Comparison of ENCODE assay signal across 8 mouse cellular contexts in the genomic region with DNA sequence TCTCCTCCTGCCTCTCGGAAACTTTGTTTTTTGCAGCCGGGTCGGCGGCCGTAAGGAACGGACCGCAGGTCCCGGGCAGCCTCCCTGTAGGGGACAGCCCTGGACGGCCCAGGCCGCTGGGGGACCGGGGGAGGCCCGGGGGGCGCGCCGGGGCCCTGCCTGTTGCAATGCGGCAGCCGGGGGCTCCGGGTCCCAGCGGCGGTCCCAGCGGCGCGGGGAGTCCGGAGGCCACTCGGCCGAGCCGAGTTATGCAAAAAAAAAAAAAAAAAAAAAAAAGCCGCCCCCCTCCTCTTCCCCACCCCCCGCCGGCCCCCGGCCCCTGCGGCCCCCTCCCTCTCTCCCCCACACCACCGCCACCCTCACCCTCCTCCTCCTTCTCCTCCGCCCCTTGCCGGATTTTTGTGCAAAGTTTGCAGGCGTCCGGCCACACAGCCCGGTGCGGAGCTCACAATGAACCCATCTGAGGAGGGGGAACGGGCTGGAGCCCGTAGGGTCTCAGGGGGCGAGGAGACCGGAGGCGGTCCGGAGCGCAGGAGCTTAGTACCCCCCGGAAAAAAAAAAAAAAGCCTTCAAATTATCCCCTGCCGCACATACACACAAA. TPM values are rescaled to one million over a fixed set of nuclear protein-coding genes. Genes with fewer than 3 reads are reported as not detected.
DNase-seq lines count a peak whose midpoint lies in the region; ATAC-seq and TF ChIP-seq lines count a peak whose summit lies in the region.

A gene (minus strand): TSS at position 276 of the 601 bp plus-strand sequence.

- no peak for DNase-seq in layer of hippocampus, adult 2 months (ENCODE audit: low spot score in 2 of 2)
- no peak for DNase-seq in layer of hippocampus, adult 11-12 months (ENCODE audit: low spot score)
- DNase-seq in adrenal gland, postnatal 10 days: peak; percentile 59
- peak; percentile 72 for DNase-seq in hindbrain, postnatal 0 days (ENCODE audit: low spot score)
- DNase-seq in spleen, postnatal 4 days (ENCODE audit: low spot score in 2 of 2): no peak

- H3K4me2 ChIP-seq in forebrain, embryonic 16.5 days (ENCODE audit: low read length): peak within 1 kb of the TSS; percentile 91
- peak within 1 kb of the TSS; percentile 95 for H3K4me2 ChIP-seq in hindbrain, postnatal 0 days (ENCODE audit: low read depth, low read length)
- H3K4me2 ChIP-seq in liver, embryonic 12.5 days: peak within 1 kb of the TSS; percentile 75
- peak within 1 kb of the TSS; percentile 83 for H3K4me2 ChIP-seq in stomach, embryonic 14.5 days (replicated peaks; ENCODE audit: low read depth, low read length)

- no peaks in the 10 kb centered on the region for H3K9me3 ChIP-seq in forebrain, embryonic 16.5 days (ENCODE audit: control insufficient read depth, low read length)
- H3K9me3 ChIP-seq in hindbrain, postnatal 0 days (ENCODE audit: low read length): no peaks in the 10 kb centered on the region
- no peaks in the 10 kb centered on the region for H3K9me3 ChIP-seq in liver, embryonic 12.5 days (replicated peaks)
- no peaks in the 10 kb centered on the region for H3K9me3 ChIP-seq in stomach, embryonic 14.5 days (ENCODE audit: control insufficient read depth, low read depth, low read length)

- peak within 1 kb of the TSS; percentile 78 for H3K4me3 ChIP-seq in layer of hippocampus, adult 2 months
- peak within 1 kb of the TSS; percentile 81 for H3K4me3 ChIP-seq in forebrain, embryonic 16.5 days (replicated peaks; ENCODE audit: low read length)
- H3K4me3 ChIP-seq in hindbrain, postnatal 0 days (ENCODE audit: low read length): peak within 1 kb of the TSS; percentile 81
- H3K4me3 ChIP-seq in liver, embryonic 12.5 days: peak within 1 kb of the TSS; percentile 59
- peak within 1 kb of the TSS; percentile 81 for H3K4me3 ChIP-seq in stomach, embryonic 14.5 days (ENCODE audit: low read depth, low read length)

- TF ChIP-seq CTCF in layer of hippocampus, adult 2 months (conservative IDR thresholded peaks at IDR 0.05): no peak
- no peak for TF ChIP-seq CTCF in hindbrain, postnatal 0 days (IDR thresholded peaks at IDR 0.05; ENCODE audit: low read depth)

- peak within 1 kb of the TSS; percentile 92 for H3K27ac ChIP-seq in layer of hippocampus, adult 2 months
- peak within 1 kb of the TSS; percentile 88 for H3K27ac ChIP-seq in forebrain, embryonic 16.5 days (ENCODE audit: low read length)
- peak within 1 kb of the TSS; percentile 94 for H3K27ac ChIP-seq in hindbrain, postnatal 0 days
- H3K27ac ChIP-seq in liver, embryonic 12.5 days: peak within 1 kb of the TSS; percentile 71
- H3K27ac ChIP-seq in stomach, embryonic 14.5 days (ENCODE audit: low read length): peak within 1 kb of the TSS; percentile 99

- ATAC-seq in forebrain, embryonic 16.5 days: peak; percentile 4; the same call in 1 of the 2 replicates
- ATAC-seq in hindbrain, postnatal 0 days: 0 out of 2 replicates have a peak, but pooled peaks have one; percentile 8
- no peak for ATAC-seq in liver, embryonic 12.5 days
- ATAC-seq in stomach, embryonic 14.5 days (ENCODE audit: insufficient number of reproducible peaks, insufficient read depth, low FRiP score, low read depth): peak; percentile 21; the same call in 1 of the 2 replicates

- H3K36me3 ChIP-seq in forebrain, embryonic 16.5 days (ENCODE audit: control insufficient read depth, insufficient read depth): no peaks in the 10 kb centered on the region
- no peaks in the 10 kb centered on the region for H3K36me3 ChIP-seq in hindbrain, postnatal 0 days (ENCODE audit: insufficient read depth, low read length)
- no peaks in the 10 kb centered on the region for H3K36me3 ChIP-seq in liver, embryonic 12.5 days
- H3K36me3 ChIP-seq in stomach, embryonic 14.5 days (ENCODE audit: control insufficient read depth, insufficient read depth, low read length): no peaks in the 10 kb centered on the region

- peak within 1 kb of the TSS; percentile 92 for H3K9ac ChIP-seq in forebrain, embryonic 16.5 days (replicated peaks; ENCODE audit: low read depth, low read length)
- peak within 1 kb of the TSS; percentile 85 for H3K9ac ChIP-seq in hindbrain, postnatal 0 days (replicated peaks; ENCODE audit: low read length)
- H3K9ac ChIP-seq in liver, embryonic 12.5 days: peak within 1 kb of the TSS; percentile 61
- H3K9ac ChIP-seq in stomach, embryonic 14.5 days (replicated peaks; ENCODE audit: low read depth, low read length): peak within 1 kb of the TSS; percentile 96

- WGBS in forebrain, embryonic 16.5 days: under 1% methylated on average over 31 of the region's 48 CpGs
- WGBS in hindbrain, postnatal 0 days: 1% methylated on average over 34 of the region's 48 CpGs
- 2% methylated on average over 31 of the region's 48 CpGs for WGBS in liver, embryonic 12.5 days (ENCODE audit: insufficient replicate concordance)
- WGBS in stomach, embryonic 14.5 days: under 1% methylated on average over 39 of the region's 48 CpGs

- 0 out of 2 replicates have a peak, but pooled peaks cover 3% of the 10 kb centered on the region for H3K27me3 ChIP-seq in forebrain, embryonic 16.5 days (replicated peaks; ENCODE audit: control insufficient read depth, insufficient read depth, low read length)
- no peaks in the 10 kb centered on the region for H3K27me3 ChIP-seq in hindbrain, postnatal 0 days (ENCODE audit: insufficient read depth, low read length)
- peaks cover 96% of the 10 kb centered on the region for H3K27me3 ChIP-seq in liver, embryonic 12.5 days (replicated peaks)
- 0 out of 2 replicates have a peak, but pooled peaks cover 7% of the 10 kb centered on the region for H3K27me3 ChIP-seq in stomach, embryonic 14.5 days (ENCODE audit: control insufficient read depth, insufficient read depth, low read length)

- peaks cover 49% of the 10 kb centered on the region for H3K4me1 ChIP-seq in forebrain, embryonic 16.5 days (replicated peaks; ENCODE audit: control insufficient read depth, insufficient read depth, low read length)
- H3K4me1 ChIP-seq in hindbrain, postnatal 0 days (ENCODE audit: insufficient read depth, low read length): peaks cover 32% of the 10 kb centered on the region
- H3K4me1 ChIP-seq in liver, embryonic 12.5 days: peaks cover 18% of the 10 kb centered on the region
- H3K4me1 ChIP-seq in stomach, embryonic 14.5 days (ENCODE audit: control insufficient read depth, insufficient read depth, low read length): peaks cover 27% of the 10 kb centered on the region

RNA-seq across cellular contexts. Expression of the gene that starts here (rescaled TPM):
- 10 to 100 TPM; 24.0 to 26.6 TPM for total RNA-seq in layer of hippocampus, adult 2 months (2021)
- 10 to 100 TPM; 19.6 to 35.2 TPM for total RNA-seq in adrenal gland, postnatal 10 days (2021)
- polyA plus RNA-seq in forebrain, embryonic 16.5 days (2015; fragmentation: Nextera tagmentation; extraction: Ambion mirVana): 13.3 and 20.6 TPM in 2 replicates
- total RNA-seq in hindbrain, postnatal 0 days (2014; rRNA removed): 73.6 and 74.8 TPM in 2 replicates
- polyA plus RNA-seq in hindbrain, postnatal 0 days (2015; fragmentation: Nextera tagmentation; extraction: Ambion mirVana): 22.2 and 22.3 TPM in 2 replicates
- 2.1 and 2.5 TPM in 2 replicates for polyA plus RNA-seq in liver, embryonic 12.5 days (2016; fragmentation: Nextera tagmentation; extraction: Ambion mirVana)
- polyA plus RNA-seq in stomach, embryonic 14.5 days (2014; fragmentation: Nextera tagmentation; extraction: Ambion mirVana): 13.6 and 15.3 TPM in 2 replicates

Comparison
In these comparisons a context has a peak if more than half of its experiments do, and no peak if none do; other contexts are left out.
1. DNase-seq: peak in adrenal gland, postnatal 10 days (single experiment) and hindbrain, postnatal 0 days (single experiment); none in layer of hippocampus, adult 2 months (0 of 2), layer of hippocampus, adult 11-12 months (single experiment) and spleen, postnatal 4 days (0 of 2).
2. Peak in every context shown above with its lines, with median percentiles within 50 percentile points of each other: H3K27ac ChIP-seq, H3K4me3 ChIP-seq, H3K4me2 ChIP-seq and H3K9ac ChIP-seq.